Mouse (Mus musculus): ENCODE measurements at regions not wholly inside any gene's neighbourhood (a gene's known extent, or its start where the extent isn't known, plus 50 kb on each side); places are given as distances from the start of the nearest gene placed in this dataset.

- H3K9ac ChIP-seq (replicated peaks) = no peak overlapping the region
- ATAC-seq (ENCODE audit: insufficient number of reproducible peaks, insufficient read depth, low FRiP score, low TSS enrichment, low read depth) = no peak; the same call in 1 of the 2 replicates
- H3K36me3 ChIP-seq = no peaks in the 10 kb centered on the region
- no peak overlapping the region for H3K4me2 ChIP-seq
- H3K27ac ChIP-seq = no peak overlapping the region
- peaks cover 5% of the 10 kb centered on the region for H3K4me1 ChIP-seq (replicated peaks)
- no peaks in the 10 kb centered on the region for H3K9me3 ChIP-seq
- WGBS = 3% methylated on average over 4 of the region's 4 CpGs
- H3K4me3 ChIP-seq (replicated peaks) = no peak overlapping the region
- H3K27me3 ChIP-seq = no peaks in the 10 kb centered on the region
Observed at GRCm38 (mm10) chr16:51675988-51676387, 355.0 kb upstream of the Cblb start.

DNA sequence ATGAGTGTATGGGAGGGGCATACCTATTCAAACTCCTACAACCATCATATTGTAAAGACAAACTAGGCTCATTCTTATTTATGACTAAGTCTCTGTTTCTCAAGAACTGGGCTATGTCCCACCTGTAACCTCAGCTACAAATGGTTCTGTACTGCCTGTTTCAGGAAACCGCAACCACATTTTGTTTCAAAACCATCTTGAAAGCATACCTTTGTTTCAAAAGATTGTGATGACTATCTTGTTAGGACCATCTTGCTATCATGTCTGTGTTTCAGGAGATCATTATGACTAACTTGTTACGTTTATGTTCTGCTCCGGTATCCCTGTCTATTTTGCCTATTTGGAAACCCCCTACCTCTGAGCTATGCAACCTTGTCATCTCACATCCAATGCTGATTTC lies 340.2 kb upstream of the Cblb start:
- H3K27ac ChIP-seq = no peak overlapping the region
- H3K27me3 ChIP-seq = no peaks in the 10 kb centered on the region
- no peak overlapping the region for H3K9ac ChIP-seq (replicated peaks)
- H3K4me2 ChIP-seq = no peak overlapping the region
- no peaks in the 10 kb centered on the region for H3K4me1 ChIP-seq (replicated peaks)
- ATAC-seq (ENCODE audit: insufficient number of reproducible peaks, insufficient read depth, low FRiP score, low TSS enrichment, low read depth) = no peak
- H3K36me3 ChIP-seq = no peaks in the 10 kb centered on the region
- no peaks in the 10 kb centered on the region for H3K9me3 ChIP-seq
- H3K4me3 ChIP-seq (replicated peaks) = no peak overlapping the region
- 92% methylated on average over 3 of the region's 3 CpGs for WGBS

DNA sequence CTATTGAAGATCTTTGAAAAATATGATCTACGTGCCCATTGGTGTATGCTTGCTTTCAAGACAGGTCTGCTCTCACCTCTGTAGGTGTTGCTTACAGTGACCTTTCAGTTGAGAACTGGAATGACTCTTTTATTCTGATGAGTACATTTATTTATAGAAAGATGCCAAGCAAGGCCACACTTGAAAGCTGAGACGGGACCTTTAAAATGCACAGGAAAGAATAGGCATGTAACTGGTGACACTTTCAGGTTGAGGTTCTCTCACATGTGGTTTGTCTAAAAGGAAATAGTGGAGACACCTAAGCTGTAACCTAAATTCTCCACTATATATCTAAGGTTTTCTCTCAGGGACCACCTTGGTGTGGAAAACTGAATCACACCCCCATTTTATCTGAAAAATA lies 326.0 kb upstream of the Cblb start:
- H3K9me3 ChIP-seq = no peaks in the 10 kb centered on the region
- ATAC-seq (ENCODE audit: insufficient number of reproducible peaks, insufficient read depth, low FRiP score, low TSS enrichment, low read depth) = no peak
- H3K4me1 ChIP-seq (replicated peaks) = no peaks in the 10 kb centered on the region
- H3K4me3 ChIP-seq (replicated peaks) = no peak overlapping the region
- H3K27ac ChIP-seq = no peak overlapping the region
- no peak overlapping the region for H3K9ac ChIP-seq (replicated peaks)
- no peak overlapping the region for H3K4me2 ChIP-seq
- H3K27me3 ChIP-seq = no peaks in the 10 kb centered on the region
- WGBS = 85% methylated on average over 2 of the region's 2 CpGs
- H3K36me3 ChIP-seq = no peaks in the 10 kb centered on the region

GRCm38 (mm10) chr16:51718695-51719094 lies 312.3 kb upstream of the Cblb start:
- Histone ChIP-seq H3K4me1 (replicated peaks) (0 out of 2 replicates have a peak, but pooled peaks cover 3% of the 10 kb centered on the region), H3K4me2 (no peak overlapping the region), H3K36me3 (no peaks in the 10 kb centered on the region), H3K27ac (no peak overlapping the region), H3K27me3 (no peaks in the 10 kb centered on the region), H3K4me3 (replicated peaks) (no peak overlapping the region), H3K9ac (replicated peaks) (no peak overlapping the region), H3K9me3 (no peaks in the 10 kb centered on the region)
- ATAC-seq (ENCODE audit: insufficient number of reproducible peaks, insufficient read depth, low FRiP score, low TSS enrichment, low read depth) = no peak
- WGBS = 59% methylated on average over 2 of the region's 2 CpGs

- ATAC-seq (ENCODE audit: insufficient number of reproducible peaks, insufficient read depth, low FRiP score, low TSS enrichment, low read depth) = no peak
- H3K4me2 ChIP-seq = no peak overlapping the region
- H3K9me3 ChIP-seq = no peaks in the 10 kb centered on the region
- no peaks in the 10 kb centered on the region for H3K36me3 ChIP-seq
- no peak overlapping the region for H3K9ac ChIP-seq (replicated peaks)
- H3K4me3 ChIP-seq (replicated peaks) = no peak overlapping the region
- no peaks in the 10 kb centered on the region for H3K27me3 ChIP-seq
- 0 out of 2 replicates have a peak, but pooled peaks cover 3% of the 10 kb centered on the region for H3K4me1 ChIP-seq (replicated peaks)
- 72% methylated on average over 2 of the region's 2 CpGs for WGBS
- H3K27ac ChIP-seq = no peak overlapping the region
Observed at GRCm38 (mm10) chr16:51719637-51720036, 311.4 kb upstream of the Cblb start.

DNA sequence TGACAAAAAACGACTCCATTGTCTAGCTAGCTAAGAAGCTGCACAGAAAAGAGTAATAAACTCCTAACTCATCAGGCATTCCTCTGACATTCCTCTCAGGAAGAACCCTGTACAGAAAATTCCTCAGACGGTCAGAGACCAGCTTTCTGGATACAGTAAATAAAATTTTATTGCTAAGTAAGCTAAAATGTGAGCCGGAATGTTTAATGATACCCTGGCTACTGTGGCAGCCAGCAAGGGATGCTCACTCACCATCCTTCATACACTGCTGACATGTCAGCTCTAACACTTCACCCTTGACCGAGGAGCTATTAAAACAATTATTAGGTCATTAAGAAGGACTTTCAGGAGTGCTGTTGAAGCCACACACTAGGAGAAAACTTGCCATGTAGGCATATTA lies 308.3 kb upstream of the Cblb start:
- no peak overlapping the region for H3K9ac ChIP-seq (replicated peaks)
- H3K4me3 ChIP-seq (replicated peaks) = no peak overlapping the region
- H3K9me3 ChIP-seq = no peaks in the 10 kb centered on the region
- ATAC-seq (ENCODE audit: insufficient number of reproducible peaks, insufficient read depth, low FRiP score, low TSS enrichment, low read depth) = no peak
- H3K4me1 ChIP-seq (replicated peaks) = 0 out of 2 replicates have a peak, but pooled peaks cover 3% of the 10 kb centered on the region
- H3K36me3 ChIP-seq = no peaks in the 10 kb centered on the region
- H3K27me3 ChIP-seq = no peaks in the 10 kb centered on the region
- H3K27ac ChIP-seq = no peak overlapping the region
- 34% methylated on average over 4 of the region's 4 CpGs for WGBS
- no peak overlapping the region for H3K4me2 ChIP-seq

DNA sequence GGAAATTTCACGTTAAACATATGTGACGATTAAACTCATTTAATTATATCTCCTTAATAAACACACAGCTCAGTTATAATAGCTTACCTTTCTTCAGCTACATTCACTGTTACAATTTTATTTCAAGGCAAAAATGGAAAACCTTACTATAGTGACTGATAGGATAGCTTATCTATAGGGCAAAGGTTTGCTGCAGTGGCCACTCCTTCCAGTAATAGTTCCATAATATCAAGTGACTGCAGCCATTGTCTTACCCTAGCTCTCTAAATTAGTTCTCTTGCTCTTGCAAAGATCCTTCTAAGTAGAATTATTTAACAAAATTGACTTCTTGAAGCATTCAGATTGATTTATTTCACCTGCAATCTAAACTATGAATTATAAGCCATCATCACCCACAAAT lies 289.1 kb upstream of the Cblb start:
- Histone ChIP-seq H3K27ac (no peak overlapping the region), H3K4me1 (replicated peaks) (no peaks in the 10 kb centered on the region), H3K4me2 (no peak overlapping the region), H3K9ac (replicated peaks) (no peak overlapping the region), H3K9me3 (no peaks in the 10 kb centered on the region), H3K4me3 (replicated peaks) (no peak overlapping the region), H3K27me3 (no peaks in the 10 kb centered on the region), H3K36me3 (no peaks in the 10 kb centered on the region)
- no peak for ATAC-seq (ENCODE audit: insufficient number of reproducible peaks, insufficient read depth, low FRiP score, low TSS enrichment, low read depth)
- 86% methylated on average over 2 of the region's 2 CpGs for WGBS

DNA sequence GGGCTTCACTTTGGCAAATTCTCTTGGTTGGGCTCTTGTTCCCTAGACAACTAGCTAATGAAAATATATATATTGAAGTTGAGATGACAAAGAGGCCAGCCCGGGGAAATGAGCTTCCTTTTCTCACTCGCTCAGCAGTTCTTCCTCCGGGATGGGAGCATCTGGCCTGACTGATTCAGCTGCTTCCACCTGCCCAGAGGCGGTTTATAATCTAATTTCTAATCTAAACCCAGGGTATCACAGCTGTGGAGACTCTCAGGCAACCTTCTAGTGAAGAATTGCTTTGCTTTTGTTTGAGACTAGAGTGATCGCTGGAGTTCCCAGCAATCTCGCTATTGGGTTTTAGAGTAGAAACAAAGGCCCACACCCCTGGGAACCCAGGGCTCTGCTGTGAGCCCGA lies 279.1 kb upstream of the Cblb start:
- no peak for ATAC-seq (ENCODE audit: insufficient number of reproducible peaks, insufficient read depth, low FRiP score, low TSS enrichment, low read depth)
- 64% methylated on average over 7 of the region's 7 CpGs for WGBS

DNA sequence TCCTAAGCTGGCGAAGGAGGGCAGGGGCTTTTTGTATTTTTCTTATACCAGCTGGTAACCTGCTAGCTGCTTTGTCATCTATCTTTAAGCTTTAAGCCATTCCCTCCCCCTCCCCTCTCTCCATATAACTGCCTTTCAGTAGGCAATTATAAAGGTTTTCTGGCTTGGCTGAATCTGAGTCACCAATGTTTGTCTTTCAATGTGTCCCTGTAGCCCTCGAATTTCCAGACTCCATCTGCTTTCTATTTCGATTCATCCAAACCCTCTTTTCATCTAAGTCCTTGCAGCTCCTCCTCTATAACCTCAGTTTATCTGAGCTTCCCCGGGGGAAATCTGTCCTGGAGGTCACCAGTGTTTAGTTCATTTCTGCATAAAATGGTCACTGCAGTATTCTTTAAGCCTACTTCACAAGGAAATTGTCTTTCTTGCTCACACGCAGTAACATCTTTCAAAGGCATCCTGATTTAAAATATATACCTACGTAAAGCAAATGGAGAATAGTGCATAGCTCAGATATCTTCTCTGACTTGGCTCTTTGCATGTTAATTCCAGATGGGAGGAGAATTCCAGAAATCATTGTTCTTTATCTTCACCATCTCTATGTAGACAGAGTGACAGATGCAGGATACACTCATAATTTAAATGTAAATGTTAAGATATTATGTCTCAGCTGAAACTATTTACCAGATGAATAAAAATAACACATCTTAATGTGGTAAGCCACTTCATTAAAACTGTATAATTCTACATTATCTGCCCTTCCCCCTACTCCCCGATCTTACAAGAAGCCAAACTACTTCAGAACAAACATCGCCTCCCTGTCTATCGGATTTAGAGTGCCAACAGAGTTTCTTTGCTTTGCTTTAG lies 272.4 kb upstream of the Cblb start:
- no peak overlapping the region for H3K4me3 ChIP-seq (replicated peaks)
- 0 out of 2 replicates have a peak, but pooled peaks cover 6% of the 10 kb centered on the region for H3K4me1 ChIP-seq (replicated peaks)
- no peaks in the 10 kb centered on the region for H3K9me3 ChIP-seq
- no peaks in the 10 kb centered on the region for H3K27me3 ChIP-seq
- ATAC-seq (ENCODE audit: insufficient number of reproducible peaks, insufficient read depth, low FRiP score, low TSS enrichment, low read depth) = no peak
- 53% methylated on average over 9 of the region's 9 CpGs for WGBS
- no peaks in the 10 kb centered on the region for H3K36me3 ChIP-seq
- H3K4me2 ChIP-seq = no peak overlapping the region
- no peak overlapping the region for H3K9ac ChIP-seq (replicated peaks)
- no peak overlapping the region for H3K27ac ChIP-seq

More for the DNA sequence above, 279.1 kb upstream of the Cblb start:
- peak overlapping the region; percentile 56; the same call in 1 of the 2 replicates for H3K27ac ChIP-seq
- H3K4me3 ChIP-seq (replicated peaks) = no peak overlapping the region
- H3K9me3 ChIP-seq = no peaks in the 10 kb centered on the region
- peaks cover 4% of the 10 kb centered on the region; the same call in 1 of the 2 replicates for H3K4me1 ChIP-seq (replicated peaks)
- H3K27me3 ChIP-seq = no peaks in the 10 kb centered on the region
- H3K9ac ChIP-seq (replicated peaks) = no peak overlapping the region
- H3K4me2 ChIP-seq = no peak overlapping the region
- H3K36me3 ChIP-seq = no peaks in the 10 kb centered on the region

DNA sequence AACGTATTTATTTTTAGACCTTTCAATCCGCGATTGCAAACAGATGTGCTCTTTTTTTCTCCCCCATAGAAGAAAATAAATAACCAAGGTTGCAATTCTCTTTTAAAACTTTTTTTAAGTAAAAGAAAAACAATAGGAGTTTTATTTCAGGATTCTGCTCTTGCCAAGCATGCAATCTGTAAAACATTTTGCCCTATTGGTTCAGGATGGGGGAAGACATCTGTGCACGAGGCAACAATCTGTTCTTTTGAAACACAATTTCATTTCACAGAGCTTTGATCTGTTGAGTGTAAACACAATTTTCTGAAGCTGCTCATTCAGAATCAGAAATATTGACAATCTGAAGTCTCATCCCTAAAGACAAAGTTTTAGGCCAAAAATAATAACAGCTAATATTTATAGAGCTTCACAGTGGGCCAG lies 271.8 kb upstream of the Cblb start:
- Histone ChIP-seq H3K9me3 (no peaks in the 10 kb centered on the region), H3K4me1 (replicated peaks) (0 out of 2 replicates have a peak, but pooled peaks cover 6% of the 10 kb centered on the region), H3K4me3 (replicated peaks) (no peak overlapping the region), H3K4me2 (no peak overlapping the region), H3K27me3 (no peaks in the 10 kb centered on the region), H3K9ac (replicated peaks) (no peak overlapping the region), H3K27ac (no peak overlapping the region), H3K36me3 (no peaks in the 10 kb centered on the region)
- no peak for ATAC-seq (ENCODE audit: insufficient number of reproducible peaks, insufficient read depth, low FRiP score, low TSS enrichment, low read depth)
- 45% methylated on average over 4 of the region's 4 CpGs for WGBS

- Histone ChIP-seq H3K4me3 (replicated peaks) (no peak overlapping the region), H3K36me3 (no peaks in the 10 kb centered on the region), H3K4me1 (replicated peaks) (no peaks in the 10 kb centered on the region), H3K4me2 (no peak overlapping the region), H3K27me3 (no peaks in the 10 kb centered on the region), H3K9ac (replicated peaks) (no peak overlapping the region), H3K9me3 (no peaks in the 10 kb centered on the region), H3K27ac (no peak overlapping the region)
- 66% methylated on average over 3 of the region's 3 CpGs for WGBS
- no peak for ATAC-seq (ENCODE audit: insufficient number of reproducible peaks, insufficient read depth, low FRiP score, low TSS enrichment, low read depth)
Observed at GRCm38 (mm10) chr16:51767556-51767955, 263.5 kb upstream of the Cblb start.

GRCm38 (mm10) chr16:51778920-51779319 lies 252.1 kb upstream of the Cblb start:
- H3K4me1 ChIP-seq (replicated peaks) = no peaks in the 10 kb centered on the region
- no peaks in the 10 kb centered on the region for H3K27me3 ChIP-seq
- no peaks in the 10 kb centered on the region for H3K9me3 ChIP-seq
- no peak overlapping the region for H3K4me3 ChIP-seq (replicated peaks)
- H3K36me3 ChIP-seq = no peaks in the 10 kb centered on the region
- 55% methylated on average over 2 of the region's 2 CpGs for WGBS
- no peak overlapping the region for H3K9ac ChIP-seq (replicated peaks)
- H3K4me2 ChIP-seq = no peak overlapping the region
- ATAC-seq (ENCODE audit: insufficient number of reproducible peaks, insufficient read depth, low FRiP score, low TSS enrichment, low read depth) = no peak
- no peak overlapping the region for H3K27ac ChIP-seq

Measured in limb, embryonic 12.5 days (tissue).